ENCODE assay signal across 18 mouse cellular contexts in the genomic region with DNA sequence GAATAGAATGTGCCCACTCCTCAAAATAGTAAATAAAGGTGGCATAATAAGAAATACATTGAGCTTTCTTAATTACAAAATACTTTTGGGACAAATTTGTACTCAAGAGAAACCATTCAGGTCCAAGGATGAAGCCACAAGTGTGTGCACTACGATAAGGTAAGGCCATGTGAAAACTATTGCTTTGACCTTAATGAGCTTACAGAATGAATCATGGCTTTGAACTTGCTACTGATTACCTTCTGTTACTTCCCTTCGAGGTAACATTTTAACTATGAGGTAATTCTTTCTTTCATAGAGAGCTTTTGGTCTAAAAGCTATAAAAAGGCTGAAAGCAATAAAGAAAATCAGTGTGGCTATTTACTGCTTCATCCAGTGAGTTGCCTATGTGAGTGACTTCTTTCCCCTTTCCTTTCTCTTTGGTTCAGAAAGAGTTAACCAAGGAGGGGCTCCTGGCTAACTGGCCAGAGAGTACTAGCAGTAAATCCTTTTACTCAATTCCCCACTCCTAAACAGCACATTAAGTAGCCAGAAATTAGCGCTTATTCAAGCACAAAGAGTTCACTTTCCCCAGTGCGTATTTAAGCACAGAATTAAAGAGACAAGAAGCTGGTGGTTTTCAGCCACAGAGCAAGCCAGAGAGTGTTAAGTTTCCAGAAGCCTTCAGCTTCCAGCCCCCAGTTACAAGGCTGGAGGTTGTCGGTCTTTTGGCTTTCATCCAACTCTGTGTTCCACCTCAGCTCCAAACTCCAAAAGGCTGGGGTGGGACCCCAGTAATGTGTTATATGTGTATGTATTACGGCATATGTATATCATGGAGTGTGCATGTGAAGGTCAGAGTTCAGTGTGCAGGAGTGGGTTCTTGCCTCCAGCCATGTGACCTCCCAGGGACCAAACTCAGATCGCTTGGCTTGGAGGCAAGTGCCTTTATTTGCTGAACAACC.
DNase-seq lines count a peak whose midpoint lies in the region; ATAC-seq and TF ChIP-seq lines count a peak whose summit lies in the region.
"Had no signal": no experiment of that assay in that cellular context is flagged by ENCODE, and none has a peak within 500 bp of the region (broad histone marks: within the 10 kb centered on the region; RNA-seq: fewer than 3 reads in every experiment).

No protein-coding gene starts in this region.

- peak; percentile 1 for DNase-seq in kidney, adult 9 months
- no peak for DNase-seq in kidney, adult 8-10 months
- peak; percentile 48 for DNase-seq in lung, embryonic 14.5 days
- no peak for DNase-seq in lung, postnatal 0 days (ENCODE audit: low spot score)
- DNase-seq in brain, embryonic 14.5 days (ENCODE audit: low read depth), result peak; percentile 44
- DNase-seq in large intestine, adult 2 months (ENCODE audit: low read depth, low spot score), result peak; percentile 47
- no peak for DNase-seq in frontal cortex, adult 2 months (ENCODE audit: extremely low spot score in 1 of 2, low spot score in 1 of 2)
- no peak for DNase-seq in right cerebral cortex, postnatal 14 days
- DNase-seq: cerebellum, adult 2 months; cerebellum, postnatal 36 days; heart, postnatal 14 days; liver, postnatal 0 days; thymus, postnatal 14 days had no signal

- TF ChIP-seq POLR2A in brain, embryonic 14.5 days (IDR thresholded peaks at IDR 0.05; ENCODE audit: borderline replicate concordance, extremely low read depth, insufficient read depth, insufficient read length, poor library complexity, severe bottlenecking), result no peak

- H3K9ac ChIP-seq in lung, embryonic 14.5 days, result no peak overlapping the region
- no peak overlapping the region for H3K9ac ChIP-seq in lung, postnatal 0 days (replicated peaks; ENCODE audit: low read depth)
- H3K9ac ChIP-seq: liver, postnatal 0 days; midbrain, embryonic 15.5 days had no signal

- H3K27me3 ChIP-seq in lung, embryonic 14.5 days (ENCODE audit: insufficient read depth, low read length), result no peaks in the 10 kb centered on the region
- no peaks in the 10 kb centered on the region for H3K27me3 ChIP-seq in lung, postnatal 0 days (replicated peaks; ENCODE audit: insufficient read depth, low read length)
- H3K27me3 ChIP-seq: midbrain, embryonic 15.5 days had no signal

- no peaks in the 10 kb centered on the region for H3K4me1 ChIP-seq in lung, embryonic 14.5 days (ENCODE audit: insufficient read depth)
- H3K4me1 ChIP-seq in lung, postnatal 0 days (ENCODE audit: insufficient read depth, low read depth, low read length), result no peaks in the 10 kb centered on the region
- H3K4me1 ChIP-seq: megakaryocyte, embryonic 14.5 days; midbrain, embryonic 15.5 days had no signal

- no peaks in the 10 kb centered on the region for H3K9me3 ChIP-seq in lung, embryonic 14.5 days (ENCODE audit: low read depth, low read length)
- no peaks in the 10 kb centered on the region for H3K9me3 ChIP-seq in lung, postnatal 0 days (ENCODE audit: low read length)
- H3K9me3 ChIP-seq: midbrain, embryonic 15.5 days had no signal

- no peaks in the 10 kb centered on the region for H3K36me3 ChIP-seq in lung, embryonic 14.5 days (ENCODE audit: insufficient read depth)
- H3K36me3 ChIP-seq in lung, postnatal 0 days (ENCODE audit: insufficient read depth, low read length), result no peaks in the 10 kb centered on the region
- H3K36me3 ChIP-seq: midbrain, embryonic 15.5 days had no signal

- H3K4me2 ChIP-seq in lung, embryonic 14.5 days, result no peak overlapping the region
- no peak overlapping the region for H3K4me2 ChIP-seq in lung, postnatal 0 days (replicated peaks; ENCODE audit: low read depth, low read length)
- H3K4me2 ChIP-seq: heart, embryonic 11.5 days; midbrain, embryonic 15.5 days had no signal

- no peak overlapping the region for H3K27ac ChIP-seq in lung, embryonic 14.5 days (ENCODE audit: low read depth)
- H3K27ac ChIP-seq in lung, postnatal 0 days (ENCODE audit: low read length), result no peak overlapping the region
- H3K27ac ChIP-seq: midbrain, embryonic 15.5 days had no signal

- no peak for TF ChIP-seq EP300 in lung, postnatal 0 days (IDR thresholded peaks at IDR 0.05)

- WGBS in lung, embryonic 14.5 days, result 39% methylated on average over 7 of the region's 7 CpGs
- WGBS in lung, postnatal 0 days, result 38% methylated on average over 7 of the region's 7 CpGs
- 19% methylated on average over 7 of the region's 7 CpGs for WGBS in large intestine, adult 2 months

- TF ChIP-seq CTCF in lung, embryonic 14.5 days (IDR thresholded peaks at IDR 0.05; ENCODE audit: low read depth), result no peak
- no peak for TF ChIP-seq CTCF in lung, postnatal 0 days (IDR thresholded peaks at IDR 0.05)
- no peak for TF ChIP-seq CTCF in brain, embryonic 14.5 days (IDR thresholded peaks at IDR 0.05; ENCODE audit: borderline replicate concordance, extremely low read depth, insufficient read depth, insufficient read length)

- no peak overlapping the region for H3K4me3 ChIP-seq in lung, embryonic 14.5 days (ENCODE audit: low read depth, low read length)
- H3K4me3 ChIP-seq in lung, postnatal 0 days (ENCODE audit: low read depth, low read length), result no peak overlapping the region
- H3K4me3 ChIP-seq: megakaryocyte, embryonic 14.5 days; midbrain, embryonic 15.5 days had no signal

- ATAC-seq in lung, embryonic 14.5 days (ENCODE audit: insufficient read depth), result no peak
- no peak for ATAC-seq in lung, postnatal 0 days
- ATAC-seq: forebrain, embryonic 16.5 days; hindbrain, embryonic 16.5 days; liver, postnatal 0 days; midbrain, embryonic 15.5 days had no signal

Comparison
In these comparisons a context has a peak if more than half of its experiments do, and no peak if none do; other contexts are left out.
1. DNase-seq: peak in kidney, adult 9 months (single experiment), lung, embryonic 14.5 days (single experiment), brain, embryonic 14.5 days (single experiment) and large intestine, adult 2 months (single experiment); none in kidney, adult 8-10 months (0 of 2), lung, postnatal 0 days (single experiment), frontal cortex, adult 2 months (0 of 2) and right cerebral cortex, postnatal 14 days (single experiment).